Mouse (Mus musculus): ENCODE measurements around the gene Rpl5.
A peak's percentile ranks its signal among the peaks of the same experiment; 100 is the strongest.
"Not testable (repeated sequence)": the region's sequence is repeated elsewhere in the genome, so short reads cannot be mapped to it uniquely, and the experiment has no call there.

The Rpl5 gene

GRCm38 (mm10) chr5:107896265-107896664, 4.0 kb upstream of the Rpl5 start:
- DNase-seq (ENCODE audit: low read depth, low spot score): no peak

GRCm38 (mm10) chr5:107901014-107901615, 813 bp downstream of the Rpl5 start:
- no peak for DNase-seq (ENCODE audit: low read depth, low spot score)

DNA sequence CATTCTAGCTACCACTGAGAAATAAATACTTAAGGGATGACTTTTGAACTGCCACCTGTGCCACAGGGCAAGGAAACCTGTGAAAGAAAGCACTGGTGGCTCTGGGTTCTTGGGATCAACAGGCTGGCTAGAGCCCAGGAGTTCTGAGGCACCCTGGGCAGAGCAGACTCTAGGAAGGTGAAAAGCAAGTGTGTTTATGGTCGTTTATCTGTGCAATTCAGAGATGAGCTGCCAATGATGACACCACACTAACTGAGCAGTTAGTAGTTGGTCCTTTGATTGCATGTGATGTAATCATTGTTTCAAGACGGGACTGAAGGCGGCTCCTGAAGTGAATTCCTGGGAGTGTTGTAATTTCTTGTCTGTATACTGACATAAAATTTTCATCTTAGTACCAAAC, 4.0 kb downstream of the Rpl5 start:
- DNase-seq (ENCODE audit: low read depth, low spot score): no peak

GRCm38 (mm10) chr5:107908514-107909110, 8.3 kb downstream of the Rpl5 start:
- DNase-seq (ENCODE audit: low read depth, low spot score): no peak

GRCm38 (mm10) chr5:107909668-107910067, 9.4 kb downstream of the Rpl5 start:
- DNase-seq (ENCODE audit: low read depth, low spot score): no peak

DNA sequence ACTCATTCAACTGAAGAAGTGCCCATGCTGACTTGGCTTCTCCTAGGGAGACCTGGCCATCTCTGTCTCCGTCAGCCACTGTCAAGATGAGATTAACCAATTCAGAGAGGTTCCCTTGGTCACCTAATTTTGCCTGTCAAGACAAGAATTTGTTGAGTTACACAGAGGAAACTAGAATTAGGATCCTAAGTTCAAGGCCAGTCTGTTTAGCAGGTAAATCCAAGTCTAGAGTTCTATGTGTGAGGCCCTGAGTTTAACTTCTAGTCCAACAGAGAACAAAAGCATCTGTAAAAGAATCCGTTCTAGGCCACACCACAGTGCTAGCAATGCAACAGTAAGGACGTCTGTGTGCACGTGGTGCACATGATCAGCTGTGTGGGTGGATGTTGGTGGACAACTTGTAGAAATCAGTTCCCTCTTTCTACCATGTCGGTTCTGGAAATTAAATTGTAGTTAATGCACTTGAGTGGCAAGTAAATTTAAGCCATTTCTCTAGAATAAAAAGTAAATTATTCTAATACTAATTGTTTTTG, 9.8 kb downstream of the Rpl5 start:
- DNase-seq (ENCODE audit: low read depth, low spot score): no peak

DNA sequence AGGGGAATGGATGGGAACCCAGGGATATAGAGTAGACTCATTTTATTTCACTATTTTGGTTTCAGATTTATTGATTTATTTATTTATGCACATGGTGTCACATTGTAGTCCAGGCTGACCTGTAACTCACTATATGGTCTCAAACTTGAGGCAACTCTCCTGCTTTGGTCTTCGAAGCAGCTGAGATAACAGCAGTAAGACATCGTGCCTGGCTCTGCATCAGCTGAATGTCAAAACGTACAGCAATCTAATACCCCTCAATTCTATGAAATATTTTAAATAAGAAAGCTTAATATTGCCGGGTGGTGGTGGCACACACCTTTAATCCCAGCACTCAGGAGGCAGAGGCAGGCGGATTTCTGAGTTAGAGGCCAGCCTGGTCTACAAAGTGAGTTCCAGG, 10.7 kb downstream of the Rpl5 start:
- no peak for DNase-seq (ENCODE audit: low read depth, low spot score)

DNA sequence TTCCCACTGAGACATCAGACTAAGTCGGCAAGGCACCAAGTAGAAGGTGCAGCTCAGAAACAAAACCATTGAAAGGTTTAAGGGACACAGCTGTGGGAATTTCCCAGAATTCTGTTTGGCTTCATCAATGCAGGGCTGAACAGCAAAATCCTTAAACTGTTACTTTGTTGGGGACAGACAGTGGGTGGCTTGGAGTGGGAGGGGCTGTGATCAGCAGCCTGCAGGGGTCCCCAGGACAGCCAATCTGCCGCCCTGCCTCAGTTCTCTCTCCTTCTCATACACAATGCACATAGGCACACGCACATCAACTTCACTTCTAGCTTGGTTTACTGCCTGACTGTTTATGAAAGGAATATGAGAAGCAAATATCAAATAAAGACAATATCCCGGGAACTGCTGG, 15.0 kb downstream of the Rpl5 start:
- no peak for DNase-seq (ENCODE audit: low read depth, low spot score)

- peak; percentile 80 for DNase-seq (ENCODE audit: low read depth, low spot score)
Measured at GRCm38 (mm10) chr5:107921400-107922252, 21.3 kb downstream of the Rpl5 start.

GRCm38 (mm10) chr5:107922836-107923235, 22.5 kb downstream of the Rpl5 start:
- DNase-seq (ENCODE audit: low read depth, low spot score): no peak

- no peak for DNase-seq (ENCODE audit: low read depth, low spot score)
Measured at GRCm38 (mm10) chr5:107924564-107924963, 24.3 kb downstream of the Rpl5 start.

GRCm38 (mm10) chr5:107926550-107927249, 26.4 kb downstream of the Rpl5 start:
- no peak for DNase-seq (ENCODE audit: low read depth, low spot score)

DNA sequence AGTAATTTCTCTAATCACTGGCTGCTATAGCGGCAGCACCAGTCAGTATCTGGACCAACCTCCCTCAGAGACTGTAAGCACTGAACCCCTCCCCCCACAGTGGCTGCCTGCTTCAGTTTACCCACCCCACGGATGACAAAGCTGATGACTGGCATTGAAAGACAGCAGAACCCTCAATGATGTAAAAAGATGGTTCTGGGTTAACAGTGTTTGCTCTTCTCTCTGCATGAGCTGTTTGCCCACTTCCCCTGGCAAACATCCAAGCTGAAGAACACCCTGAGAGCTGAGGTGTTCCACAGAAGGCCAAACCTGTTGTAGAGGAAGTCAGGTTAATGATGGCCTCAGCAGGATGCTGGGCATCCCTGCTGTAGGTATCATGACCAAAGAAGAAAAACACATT, 32.3 kb downstream of the Rpl5 start:
- no peak for DNase-seq (ENCODE audit: low read depth, low spot score)

DNA sequence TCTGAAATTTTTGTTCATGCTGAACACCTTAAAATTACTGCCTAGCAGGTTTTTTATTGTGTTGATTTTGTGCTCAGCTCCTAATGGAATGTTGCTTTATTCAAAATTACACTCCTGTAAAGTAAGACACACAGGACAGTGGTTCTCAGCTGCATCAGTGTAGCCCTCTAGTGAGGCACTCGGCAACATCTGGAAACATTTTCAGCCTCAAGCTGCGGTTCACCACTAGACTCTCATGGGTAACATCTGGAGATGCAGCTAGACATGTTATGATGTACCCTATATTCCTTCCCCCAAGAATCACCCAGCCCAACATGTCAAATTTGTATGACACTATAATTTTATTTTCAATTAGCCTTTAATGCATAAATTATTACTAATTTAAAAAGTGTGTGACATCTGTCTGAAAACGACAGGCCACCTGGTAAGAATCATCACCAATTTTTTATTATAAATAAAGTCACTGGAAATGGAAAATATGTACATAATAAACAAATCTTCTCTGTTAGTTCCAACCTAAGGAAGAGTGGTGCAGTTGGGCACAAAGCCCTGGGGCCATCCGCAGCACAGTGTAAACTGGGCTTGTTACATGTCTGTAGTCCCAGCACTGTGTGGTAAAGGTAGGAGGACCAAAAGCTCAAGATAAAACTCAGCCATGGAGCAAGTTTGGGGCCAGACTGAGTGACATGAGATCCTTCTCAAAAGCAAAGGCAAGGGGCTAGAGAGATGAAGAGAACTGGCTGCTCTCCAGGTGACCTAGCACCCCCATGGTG, 33.1 kb downstream of the Rpl5 start:
- peak; percentile 42 for DNase-seq (ENCODE audit: low read depth, low spot score)

DNA sequence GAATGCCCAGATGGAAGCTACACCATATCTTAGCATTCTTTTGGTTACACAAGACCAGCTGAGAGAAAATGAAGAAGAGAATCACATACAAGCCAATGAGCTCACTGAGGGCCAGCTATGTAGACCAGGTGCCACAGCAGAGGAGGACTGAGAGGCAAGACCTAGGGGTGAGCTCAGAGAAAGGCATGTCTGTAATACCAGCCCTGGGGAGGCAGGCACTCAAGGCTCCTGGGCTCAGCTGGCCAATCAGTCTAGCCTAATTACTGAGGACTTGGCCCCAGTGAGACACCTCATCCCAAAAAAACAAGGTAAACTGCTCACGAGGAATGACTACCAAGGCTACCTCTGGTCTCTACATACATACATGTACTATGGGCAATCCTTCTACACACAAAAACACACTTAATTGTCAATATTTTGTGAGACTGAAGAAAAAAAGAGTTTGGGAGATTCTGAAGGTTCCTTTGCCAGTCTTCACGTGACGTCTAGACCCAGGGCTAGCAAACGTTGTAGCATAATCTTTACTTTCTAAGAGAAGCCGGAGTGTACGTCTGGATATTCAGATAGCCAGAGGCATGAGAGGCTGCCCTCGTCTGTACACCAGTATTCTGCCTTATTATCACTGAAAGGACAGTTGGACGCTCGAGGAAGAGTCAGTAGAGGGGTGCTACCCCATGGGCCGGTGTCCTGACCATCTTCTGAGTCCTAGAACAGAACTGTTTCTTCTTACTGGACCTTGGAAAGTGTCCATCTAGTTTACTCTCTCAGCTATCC, 34.7 kb downstream of the Rpl5 start:
- no peak for DNase-seq (ENCODE audit: low read depth, low spot score)

GRCm38 (mm10) chr5:107936625-107937389, 36.5 kb downstream of the Rpl5 start:
- DNase-seq (ENCODE audit: low read depth, low spot score): no peak

- DNase-seq (ENCODE audit: low read depth, low spot score): not testable (repeated sequence)
Measured at GRCm38 (mm10) chr5:107938483-107938882, 38.2 kb downstream of the Rpl5 start.

- DNase-seq (ENCODE audit: low read depth, low spot score): no peak
Measured at GRCm38 (mm10) chr5:107938886-107939285, 38.6 kb downstream of the Rpl5 start.

DNA sequence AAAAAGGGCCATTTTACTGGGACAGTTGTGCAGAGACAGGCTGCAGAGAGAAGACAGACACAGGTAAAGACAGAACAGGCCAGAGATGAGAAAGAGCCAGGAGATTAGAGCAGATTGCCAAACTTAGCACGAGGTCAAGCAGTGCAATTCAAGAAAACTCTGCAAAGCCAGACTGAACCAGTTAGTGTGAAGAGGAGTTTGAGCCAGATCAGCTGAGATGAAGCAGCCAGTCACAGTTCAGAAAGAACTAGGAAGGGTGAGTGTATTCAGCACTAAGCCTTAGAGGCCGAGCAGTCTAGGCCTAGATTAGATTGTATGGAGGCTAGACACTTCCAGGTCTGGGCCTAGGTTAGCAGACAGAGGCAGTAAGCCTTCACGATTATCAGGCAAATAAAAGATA, 39.4 kb downstream of the Rpl5 start:
- DNase-seq (ENCODE audit: low read depth, low spot score): no peak

GRCm38 (mm10) chr5:107941222-107941621, 40.9 kb downstream of the Rpl5 start:
- no peak for DNase-seq (ENCODE audit: low read depth, low spot score)
